Mouse (Mus musculus): Measurements from ENCODE around the gene Btbd9. TPM values are rescaled to one million over a fixed set of nuclear protein-coding genes. Genes with fewer than 3 reads are reported as not detected.

Btbd9 gene
- polyA plus RNA-seq, 1 experiment from 2014 or later: 38.3 TPM

DNA sequence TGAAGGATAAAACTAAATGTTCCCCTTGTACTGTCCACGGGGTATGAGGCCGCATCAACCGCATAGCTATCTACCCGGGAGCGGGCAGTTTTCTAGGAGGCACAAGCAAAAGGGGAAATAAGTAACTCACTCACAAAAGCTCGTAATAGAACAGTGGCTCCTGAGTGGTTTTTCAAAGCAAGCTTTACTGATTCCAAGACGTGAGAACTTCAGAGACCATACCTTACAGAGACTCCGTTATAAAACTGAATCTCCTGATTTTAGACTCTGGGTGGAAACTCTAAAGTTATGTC, 1.6 kb downstream of the Btbd9 start:
- H3K4me3 ChIP-seq: peak overlapping the region; percentile 88; the same call in 1 of the 2 replicates
- no peaks in the 10 kb centered on the region for H3K27me3 ChIP-seq
- WGBS: 57% methylated on average over 8 of the region's 8 CpGs
- peaks cover 30% of the 10 kb centered on the region for H3K4me1 ChIP-seq (replicated peaks)
- no peak overlapping the region; the same call in 1 of the 2 replicates for H3K9ac ChIP-seq
- no peak for ATAC-seq (replicated peaks; ENCODE audit: insufficient number of reproducible peaks, insufficient read depth, low FRiP score, low read depth)
- no peaks in the 10 kb centered on the region for H3K36me3 ChIP-seq
- no peaks in the 10 kb centered on the region for H3K9me3 ChIP-seq (replicated peaks)
- peak overlapping the region; percentile 52 for H3K27ac ChIP-seq
- peak overlapping the region; percentile 76 for H3K4me2 ChIP-seq

DNA sequence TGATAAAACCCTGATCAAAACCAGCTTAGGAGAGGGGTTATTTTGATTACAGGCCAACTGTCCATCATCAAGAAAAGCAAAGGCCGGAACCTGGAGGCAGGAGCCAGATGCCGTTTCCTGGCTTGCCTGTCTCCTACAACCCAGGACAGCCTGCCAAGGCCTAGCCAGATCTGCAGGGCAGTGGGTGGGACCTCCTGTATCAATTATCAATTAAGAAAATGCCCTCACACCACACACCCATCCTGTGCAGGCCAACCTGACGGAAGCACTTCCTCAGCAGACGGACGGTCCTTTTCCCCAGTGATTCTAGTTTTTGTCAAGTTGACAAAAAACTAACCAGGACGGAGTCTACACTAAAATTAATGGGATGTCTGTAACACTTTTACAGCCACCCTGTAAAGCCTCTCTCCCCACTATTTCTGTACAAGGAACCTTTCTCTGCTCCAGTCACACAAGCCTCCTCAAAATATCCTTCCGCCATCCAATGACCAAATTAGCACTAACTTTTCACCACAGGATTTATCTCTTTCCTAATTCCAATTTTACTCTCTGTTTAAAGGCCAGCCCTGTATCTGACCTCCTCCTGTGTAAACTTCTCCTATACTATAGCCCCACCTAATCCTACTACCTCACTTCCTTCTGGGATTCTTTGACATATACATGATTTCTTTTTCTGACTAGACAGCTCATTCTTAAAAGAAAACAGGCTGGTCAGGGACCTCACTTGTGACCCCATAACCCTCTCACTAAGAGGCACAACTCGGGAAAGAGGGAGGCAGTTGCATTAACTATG, 2.1 kb downstream of the Btbd9 start:
- ATAC-seq (replicated peaks; ENCODE audit: insufficient number of reproducible peaks, insufficient read depth, low FRiP score, low read depth): no peak
- Histone ChIP-seq H3K4me3 (peak overlapping the region; percentile 88; the same call in 1 of the 2 replicates), H3K9me3 (replicated peaks) (no peaks in the 10 kb centered on the region), H3K27ac (peak overlapping the region; percentile 52), H3K9ac (no peak overlapping the region), H3K4me2 (peak overlapping the region; percentile 76), H3K36me3 (no peaks in the 10 kb centered on the region), H3K4me1 (replicated peaks) (peaks cover 30% of the 10 kb centered on the region), H3K27me3 (no peaks in the 10 kb centered on the region)
- WGBS: 62% methylated on average over 8 of the region's 8 CpGs

DNA sequence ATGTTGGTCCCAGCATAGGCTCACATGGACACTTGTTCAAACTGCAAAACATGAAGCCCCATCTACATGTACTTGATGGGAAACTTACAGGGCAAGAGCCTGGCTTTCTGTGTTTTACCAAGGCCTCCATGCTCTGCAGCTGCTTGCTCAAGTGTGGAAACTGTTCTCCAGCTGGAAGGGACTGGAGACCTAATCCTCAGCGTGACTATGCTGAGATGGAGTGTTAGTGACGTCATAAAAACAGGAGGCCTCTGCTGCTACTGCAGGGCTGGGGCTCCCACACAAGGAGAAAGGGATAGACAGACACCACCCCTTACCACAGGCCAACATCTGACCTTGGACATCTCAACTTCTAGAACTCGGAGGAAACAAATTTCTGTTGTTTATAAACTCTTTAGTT, 5.3 kb downstream of the Btbd9 start:
- H3K4me2 ChIP-seq: no peak overlapping the region
- no peak for ATAC-seq (replicated peaks; ENCODE audit: insufficient number of reproducible peaks, insufficient read depth, low FRiP score, low read depth)
- no peak overlapping the region for H3K4me3 ChIP-seq
- 46% methylated on average over 3 of the region's 3 CpGs for WGBS
- H3K9ac ChIP-seq: no peak overlapping the region
- H3K4me1 ChIP-seq (replicated peaks): peaks cover 29% of the 10 kb centered on the region
- no peaks in the 10 kb centered on the region for H3K27me3 ChIP-seq
- H3K9me3 ChIP-seq (replicated peaks): no peaks in the 10 kb centered on the region
- H3K27ac ChIP-seq: no peak overlapping the region
- H3K36me3 ChIP-seq: no peaks in the 10 kb centered on the region

DNA sequence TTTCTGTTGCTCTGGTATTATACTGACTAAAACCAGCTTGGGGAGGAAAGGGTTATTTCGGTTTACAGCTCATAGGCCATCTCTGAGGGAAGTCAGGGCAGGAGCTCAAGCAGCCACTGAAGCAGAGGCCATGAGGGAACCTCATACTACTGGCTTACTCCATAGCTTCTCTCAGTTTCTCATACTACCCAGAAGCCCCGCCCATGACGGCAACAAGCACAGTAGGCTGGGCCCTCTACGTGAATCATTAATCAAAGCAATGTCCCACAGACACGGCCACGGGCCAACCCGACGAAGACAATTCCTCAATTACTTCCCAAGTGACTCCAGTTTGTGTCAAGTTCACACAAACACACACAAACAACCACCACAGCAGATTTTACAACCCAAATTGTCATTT, 6.1 kb downstream of the Btbd9 start:
- Histone ChIP-seq H3K4me3 (no peak overlapping the region), H3K4me2 (no peak overlapping the region), H3K9me3 (replicated peaks) (no peaks in the 10 kb centered on the region), H3K27me3 (no peaks in the 10 kb centered on the region), H3K4me1 (replicated peaks) (peaks cover 30% of the 10 kb centered on the region), H3K9ac (no peak overlapping the region), H3K27ac (no peak overlapping the region), H3K36me3 (no peaks in the 10 kb centered on the region)
- no peak for ATAC-seq (replicated peaks; ENCODE audit: insufficient number of reproducible peaks, insufficient read depth, low FRiP score, low read depth)
- 63% methylated on average over 8 of the region's 8 CpGs for WGBS

DNA sequence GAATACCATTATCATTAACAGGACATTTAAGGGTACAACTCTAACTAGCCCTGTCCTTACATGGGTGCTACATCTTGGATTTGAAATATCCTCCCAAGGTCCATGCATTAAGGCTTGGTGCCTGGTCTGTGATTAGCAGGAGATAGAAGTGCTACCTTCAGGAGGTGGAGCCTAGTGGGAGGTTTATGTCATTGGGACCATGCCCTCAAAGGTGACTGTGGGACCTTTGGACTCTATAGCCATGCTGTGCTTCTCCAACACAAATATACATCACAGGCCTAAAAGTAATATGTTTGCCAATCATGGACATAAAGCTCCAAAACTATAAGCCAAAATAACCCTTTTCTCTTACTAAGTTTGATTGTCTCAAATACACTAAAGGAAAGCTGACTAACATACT, 7.8 kb downstream of the Btbd9 start:
- no peak overlapping the region for H3K4me2 ChIP-seq
- H3K27me3 ChIP-seq: no peaks in the 10 kb centered on the region
- no peak for ATAC-seq (replicated peaks; ENCODE audit: insufficient number of reproducible peaks, insufficient read depth, low FRiP score, low read depth)
- no peak overlapping the region for H3K9ac ChIP-seq
- H3K27ac ChIP-seq: no peak overlapping the region
- H3K9me3 ChIP-seq (replicated peaks): no peaks in the 10 kb centered on the region
- H3K36me3 ChIP-seq: no peaks in the 10 kb centered on the region
- peaks cover 21% of the 10 kb centered on the region for H3K4me1 ChIP-seq (replicated peaks)
- H3K4me3 ChIP-seq: no peak overlapping the region

DNA sequence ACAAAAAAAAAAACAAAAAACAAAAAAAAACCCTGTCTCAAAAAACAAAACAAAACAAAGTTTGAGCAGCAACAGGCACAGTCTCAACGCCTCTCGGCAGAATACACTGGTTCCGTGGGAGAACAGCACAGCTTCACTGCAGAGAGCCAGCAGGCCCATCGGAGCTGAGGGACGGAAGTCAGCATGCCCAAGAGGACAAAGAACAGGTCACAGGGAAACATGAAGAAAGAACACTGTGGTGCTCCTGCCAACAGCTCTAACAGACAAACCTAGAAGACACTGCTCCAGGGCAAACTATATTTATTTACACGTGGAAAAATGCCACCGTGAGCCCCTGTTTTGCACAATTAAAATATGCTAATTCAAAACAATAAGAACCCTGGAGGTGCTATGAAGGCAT, 11.3 kb downstream of the Btbd9 start:
- H3K27ac ChIP-seq: no peak overlapping the region

DNA sequence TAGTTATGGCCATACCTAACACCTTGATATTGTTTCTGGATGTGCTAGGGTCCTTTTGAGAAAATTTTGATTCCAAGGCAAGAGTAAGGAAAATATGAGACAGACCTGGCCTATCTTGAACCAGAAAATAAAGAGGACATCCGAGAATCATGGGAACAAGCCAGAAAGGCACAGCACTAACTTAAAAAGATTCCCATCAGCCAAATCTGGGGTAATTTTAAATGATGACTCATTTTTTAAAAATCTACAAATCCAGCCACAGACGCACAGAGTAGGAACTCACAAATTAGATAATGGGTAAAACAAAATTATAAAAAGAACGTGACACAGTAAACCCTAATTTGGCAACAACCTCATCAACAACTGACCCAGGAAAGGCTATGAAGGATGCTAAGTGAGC, 11.9 kb downstream of the Btbd9 start:
- 66% methylated on average over 3 of the region's 3 CpGs for WGBS
- ATAC-seq (replicated peaks; ENCODE audit: insufficient number of reproducible peaks, insufficient read depth, low FRiP score, low read depth): no peak
- no peak overlapping the region for H3K4me2 ChIP-seq
- H3K27me3 ChIP-seq: no peaks in the 10 kb centered on the region
- H3K27ac ChIP-seq: no peak overlapping the region
- no peaks in the 10 kb centered on the region for H3K9me3 ChIP-seq (replicated peaks)
- no peak overlapping the region for H3K9ac ChIP-seq
- H3K36me3 ChIP-seq: no peaks in the 10 kb centered on the region
- H3K4me1 ChIP-seq (replicated peaks): peaks cover 10% of the 10 kb centered on the region
- no peak overlapping the region for H3K4me3 ChIP-seq

More for the DNA sequence above, 11.3 kb downstream of the Btbd9 start:
- Histone ChIP-seq H3K9me3 (replicated peaks) (no peaks in the 10 kb centered on the region), H3K4me3 (no peak overlapping the region), H3K36me3 (no peaks in the 10 kb centered on the region), H3K27me3 (no peaks in the 10 kb centered on the region), H3K9ac (no peak overlapping the region), H3K4me2 (no peak overlapping the region), H3K4me1 (replicated peaks) (peaks cover 11% of the 10 kb centered on the region)
- WGBS: 62% methylated on average over 7 of the region's 7 CpGs
- ATAC-seq (replicated peaks; ENCODE audit: insufficient number of reproducible peaks, insufficient read depth, low FRiP score, low read depth): no peak

DNA sequence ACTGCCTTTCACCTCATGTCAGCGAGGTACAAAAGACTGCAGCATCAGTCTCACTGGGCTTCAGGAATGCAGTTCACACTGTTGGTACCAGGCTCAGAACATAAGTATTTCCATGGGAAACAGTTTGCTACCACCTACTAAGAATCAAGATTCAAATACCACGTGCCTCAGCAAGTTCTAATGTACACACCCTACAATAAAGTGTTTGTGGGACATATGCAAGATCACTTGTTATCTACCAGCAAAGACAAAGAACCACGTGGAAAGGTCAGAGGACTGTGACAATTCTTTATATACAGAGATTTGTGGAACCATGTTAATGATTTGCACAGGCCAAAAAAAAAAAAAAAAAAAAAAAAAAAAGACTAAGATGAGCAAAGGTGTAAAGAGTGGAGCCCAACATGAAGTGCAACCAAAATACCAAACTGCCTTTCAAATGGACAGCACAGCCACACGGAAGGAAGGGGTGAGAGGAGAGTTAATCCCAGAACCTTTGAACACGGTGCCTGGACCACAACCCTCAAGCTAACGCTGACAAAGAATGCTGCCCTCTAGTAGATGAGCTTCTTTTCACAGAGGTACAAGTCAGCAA, 12.7 kb downstream of the Btbd9 start:
- H3K9ac ChIP-seq: no peak overlapping the region
- ATAC-seq (replicated peaks; ENCODE audit: insufficient number of reproducible peaks, insufficient read depth, low FRiP score, low read depth): no peak
- no peaks in the 10 kb centered on the region for H3K27me3 ChIP-seq
- WGBS: 62% methylated on average over 6 of the region's 6 CpGs
- H3K4me3 ChIP-seq: no peak overlapping the region
- H3K4me1 ChIP-seq (replicated peaks): peaks cover 10% of the 10 kb centered on the region
- H3K36me3 ChIP-seq: no peaks in the 10 kb centered on the region
- H3K9me3 ChIP-seq (replicated peaks): no peaks in the 10 kb centered on the region
- no peak overlapping the region for H3K27ac ChIP-seq
- no peak overlapping the region for H3K4me2 ChIP-seq

DNA sequence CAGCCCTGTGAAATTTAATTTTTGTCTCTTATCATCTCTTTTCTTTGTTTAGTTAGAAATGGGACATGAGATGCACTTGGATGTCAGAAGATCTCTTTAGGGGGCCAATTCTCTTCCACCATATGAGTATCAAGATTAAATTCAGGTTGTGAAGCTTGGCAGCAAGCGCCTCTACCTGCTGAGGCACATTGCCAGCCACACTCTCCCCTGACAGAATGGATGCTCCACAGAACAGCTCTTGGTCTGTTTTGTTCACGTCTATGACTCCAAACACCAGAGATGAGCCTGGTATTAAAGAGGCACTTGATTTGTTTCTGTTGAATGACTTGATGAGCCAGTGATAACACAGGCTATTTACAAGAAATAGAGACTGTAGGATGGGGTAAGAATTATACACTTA, 13.5 kb downstream of the Btbd9 start:
- no peak overlapping the region for H3K27ac ChIP-seq
- no peak overlapping the region for H3K4me3 ChIP-seq
- H3K4me2 ChIP-seq: no peak overlapping the region
- H3K27me3 ChIP-seq: no peaks in the 10 kb centered on the region
- peaks cover 10% of the 10 kb centered on the region for H3K4me1 ChIP-seq (replicated peaks)
- 76% methylated on average over 2 of the region's 2 CpGs for WGBS
- H3K9ac ChIP-seq: no peak overlapping the region
- no peaks in the 10 kb centered on the region for H3K36me3 ChIP-seq
- H3K9me3 ChIP-seq (replicated peaks): no peaks in the 10 kb centered on the region
- ATAC-seq (replicated peaks; ENCODE audit: insufficient number of reproducible peaks, insufficient read depth, low FRiP score, low read depth): no peak

DNA sequence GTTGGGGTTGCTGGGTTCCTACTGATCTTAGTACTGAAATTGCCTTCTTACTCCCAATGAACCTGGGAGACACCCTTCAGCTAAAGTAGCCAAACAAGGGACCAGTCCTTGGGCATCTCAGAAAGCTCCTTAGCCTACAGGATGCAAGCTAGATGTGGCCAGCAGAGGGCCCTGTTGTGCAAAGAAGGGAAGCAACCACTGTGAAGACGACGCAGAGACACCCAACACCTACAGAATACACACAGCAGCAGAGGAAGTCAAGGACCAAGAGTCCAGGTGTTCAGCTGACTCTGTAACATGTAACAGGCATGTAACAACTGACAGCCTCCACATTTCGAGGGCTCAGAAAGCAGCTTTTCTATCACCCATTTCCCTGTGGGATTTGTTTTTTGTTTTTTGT, 16.8 kb downstream of the Btbd9 start:
- no peaks in the 10 kb centered on the region for H3K9me3 ChIP-seq (replicated peaks)
- no peaks in the 10 kb centered on the region for H3K27me3 ChIP-seq
- no peaks in the 10 kb centered on the region for H3K36me3 ChIP-seq
- no peak overlapping the region for H3K27ac ChIP-seq
- H3K9ac ChIP-seq: no peak overlapping the region
- WGBS: 42% methylated on average over 3 of the region's 3 CpGs
- 0 out of 2 replicates have a peak, but pooled peaks cover 3% of the 10 kb centered on the region for H3K4me1 ChIP-seq (replicated peaks)
- no peak for ATAC-seq (replicated peaks; ENCODE audit: insufficient number of reproducible peaks, insufficient read depth, low FRiP score, low read depth)
- H3K4me3 ChIP-seq: no peak overlapping the region
- H3K4me2 ChIP-seq: no peak overlapping the region

DNA sequence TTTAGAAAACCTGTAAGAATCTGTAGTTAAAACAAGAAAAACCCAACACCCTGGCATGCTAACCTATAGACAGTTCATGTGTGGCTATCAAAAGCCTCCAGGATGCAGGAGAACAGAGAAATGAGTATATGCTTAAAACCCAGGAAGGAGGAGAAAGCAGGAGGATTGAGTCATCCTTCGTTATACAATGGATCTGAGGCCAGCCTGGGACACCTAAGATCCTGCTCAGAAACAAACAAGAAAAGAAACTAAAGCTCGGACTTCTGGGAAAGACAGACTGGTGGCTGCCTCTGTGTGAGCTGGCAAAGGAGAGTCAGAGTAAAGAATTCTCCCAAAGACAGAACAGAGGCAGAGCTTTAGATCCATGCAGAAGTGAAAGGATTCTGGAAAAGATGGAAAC, 17.7 kb downstream of the Btbd9 start:
- Histone ChIP-seq H3K27ac (no peak overlapping the region), H3K4me3 (no peak overlapping the region), H3K9ac (no peak overlapping the region), H3K4me1 (replicated peaks) (0 out of 2 replicates have a peak, but pooled peaks cover 3% of the 10 kb centered on the region), H3K36me3 (no peaks in the 10 kb centered on the region), H3K4me2 (no peak overlapping the region), H3K27me3 (no peaks in the 10 kb centered on the region), H3K9me3 (replicated peaks) (no peaks in the 10 kb centered on the region)
- WGBS: 68% methylated on average over 2 of the region's 2 CpGs
- no peak for ATAC-seq (replicated peaks; ENCODE audit: insufficient number of reproducible peaks, insufficient read depth, low FRiP score, low read depth)

DNA sequence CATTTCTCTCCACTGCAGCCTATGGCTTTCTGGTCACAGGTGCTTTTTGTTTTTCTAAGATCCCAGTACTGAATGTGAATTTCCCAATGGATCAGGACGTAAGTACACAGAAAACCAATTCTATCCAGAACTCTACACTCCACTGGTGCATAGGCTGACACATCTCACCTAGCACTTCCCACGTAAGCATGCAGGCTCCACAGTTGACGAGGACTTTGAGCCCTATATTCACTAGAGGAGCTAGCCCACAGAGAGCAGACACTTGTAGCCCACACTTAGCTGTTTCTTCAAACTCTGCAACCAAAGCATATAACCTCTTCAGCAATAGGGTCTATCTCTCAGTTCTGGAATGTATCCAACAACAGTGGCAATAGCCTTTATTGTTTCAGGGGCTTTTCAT, 19.8 kb downstream of the Btbd9 start:
- no peak overlapping the region for H3K4me2 ChIP-seq
- no peaks in the 10 kb centered on the region for H3K36me3 ChIP-seq
- 82% methylated on average over 3 of the region's 3 CpGs for WGBS
- no peak overlapping the region for H3K9ac ChIP-seq
- H3K4me1 ChIP-seq (replicated peaks): 0 out of 2 replicates have a peak, but pooled peaks cover 3% of the 10 kb centered on the region
- no peaks in the 10 kb centered on the region for H3K27me3 ChIP-seq
- no peak overlapping the region for H3K4me3 ChIP-seq
- no peak for ATAC-seq (replicated peaks; ENCODE audit: insufficient number of reproducible peaks, insufficient read depth, low FRiP score, low read depth)
- no peak overlapping the region for H3K27ac ChIP-seq
- no peaks in the 10 kb centered on the region for H3K9me3 ChIP-seq (replicated peaks)
